Mouse (Mus musculus) kidney, adult 2 months (tissue): ENCODE data around the gene Tenm3.

Experiments used
- CTCF ChIP-seq: fragments of 200-500 bp; conservative IDR thresholded peaks from 2 replicates; pipeline ENCODE4 v1.5.1; 2011; ENCODE audit warnings: low read depth, mild to moderate bottlenecking, control low read depth, low read length, moderate library complexity, mixed read lengths; ENCODE audit not compliant: insufficient read depth, insufficient read length
- POLR2A ChIP-seq: fragments of 200-500 bp; IDR thresholded peaks from one replicate; pipeline ENCODE4 v1.6.1; 2011; ENCODE audit warnings: low read depth, low read length, control low read depth

DNA sequence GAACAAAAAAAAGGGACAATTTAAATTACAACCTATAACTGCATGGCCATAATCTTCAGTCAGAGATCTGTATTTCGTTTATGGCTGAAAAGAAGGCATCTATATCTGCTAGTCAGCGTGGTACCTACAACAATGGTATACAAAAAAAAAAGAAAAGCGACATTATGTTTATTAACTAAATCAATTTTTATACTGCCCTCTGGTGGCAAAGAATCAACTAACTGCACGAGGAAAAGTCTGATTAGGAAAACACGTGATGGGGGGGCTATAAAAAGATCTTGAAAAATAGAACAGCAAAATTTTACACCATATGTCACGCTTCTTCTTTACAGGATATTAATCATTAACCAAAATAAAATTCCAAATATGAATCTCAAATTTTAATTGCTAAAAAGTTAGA is 316.3 kb downstream of the Tenm3 start:
- no peak for TF ChIP-seq POLR2A
- TF ChIP-seq CTCF: 0 out of 2 replicates have a peak, but pooled peaks have one; percentile 4
